Mouse (Mus musculus) heart, adult 2 months (tissue): Measurements from ENCODE around the gene Narfl. TPM values are rescaled to one million over a fixed set of nuclear protein-coding genes. Genes with fewer than 3 reads are reported as not detected.

Experiments used
- DNase-seq, 2 experiments: peaks; one replicate each; pipeline ENCODE4 v3.0.0; 2021
- H3K27ac ChIP-seq: fragments of 200-600 bp; 2 replicates; pipeline ENCODE4 v1.8.1; 2022
- H3K27me3 ChIP-seq: fragments of 200-500 bp; 2 replicates; pipeline ENCODE4 v1.6.1; 2012; ENCODE audit warnings: mild to moderate bottlenecking, low read length, inconsistent platforms, mixed read lengths; ENCODE audit not compliant: control insufficient read depth, insufficient read depth
- H3K36me3 ChIP-seq: fragments of 200-500 bp; 2 replicates; pipeline ENCODE4 v1.6.1; 2012; ENCODE audit warnings: low read length, inconsistent platforms; ENCODE audit not compliant: control insufficient read depth, insufficient read depth
- H3K4me1 ChIP-seq: fragments of 200-500 bp; 2 replicates; pipeline ENCODE4 v1.6.1; 2011; ENCODE audit warnings: low read length; ENCODE audit not compliant: control insufficient read depth, insufficient read depth
- H3K4me3 ChIP-seq: fragments of 200-600 bp; 2 replicates; pipeline ENCODE4 v1.8.1; 2022
- H3K79me2 ChIP-seq: fragments of 200-500 bp; replicated peaks from 2 replicates; pipeline ENCODE4 v1.6.1; 2012; ENCODE audit warnings: mild to moderate bottlenecking, inconsistent platforms, low read length, moderate library complexity, mixed read lengths; ENCODE audit not compliant: control insufficient read depth, insufficient read depth
- H3K9ac ChIP-seq: fragments of 200-500 bp; 2 replicates; pipeline ENCODE4 v1.6.1; 2012; ENCODE audit warnings: low read depth, mild to moderate bottlenecking, control low read depth, inconsistent platforms, low read length, mixed read lengths
- CTCF ChIP-seq: fragments of 200-600 bp; IDR thresholded peaks from 2 replicates; pipeline ENCODE4 v1.8.1; 2022; ENCODE audit warnings: antibody characterized with exemption, mild to moderate bottlenecking, moderate library complexity
- EP300 ChIP-seq: fragments of 200-500 bp; IDR thresholded peaks from 2 replicates; pipeline ENCODE4 v1.6.1; 2011; ENCODE audit warnings: low read depth, low read length, control low read depth; ENCODE audit not compliant: insufficient read depth
- POLR2A ChIP-seq: fragments of 200-500 bp; IDR thresholded peaks from 2 replicates; pipeline ENCODE4 v1.6.1; 2011; ENCODE audit warnings: mild to moderate bottlenecking, low read depth, low read length, control low read depth; ENCODE audit not compliant: insufficient read depth
- WGBS: fragments of 180-500 bp; shearing (Covaris S2); methylation state at CpG from one replicate; pipeline ENCODE4 v1.1.7; 2018; 5-methylcytosine and 5-hydroxymethylcytosine counted together
- intact Hi-C: fragments of 180-260 bp; cut with DNase I; formaldehyde crosslinking; loops from one replicate; pipeline ENCODE4 v1.15.1; 2025
- microRNA-seq, 2 experiments: library from miRNA; unstranded; fragments of <30 nt; microRNA quantifications; one replicate each; pipeline ENCODE4 v1.2.0; 2021
- polyA plus RNA-seq: library from polyadenylated mRNA; depleted of rRNA; stranded (reverse); fragments of >200 nt; gene quantifications from 2 replicates; pipeline ENCODE4 v1.2.3, GENCODE M21; 2012; rRNA removed
- total RNA-seq, 2 experiments: library from RNA; stranded (reverse); gene quantifications; 2 replicates each; pipeline ENCODE4 v1.2.3; 2021

The Narfl gene
- total and polyA plus RNA-seq, 3 experiments, result 36.4 to 45.1 (median 42.1) TPM

GRCm38 (mm10) chr17:25831451-25832281 is 58.1 kb downstream of the Narfl start:
- 28% methylated on average over 21 of the region's 21 CpGs for WGBS
- Histone ChIP-seq H3K27ac (peak overlapping the region; percentile 100), H3K4me1 (peaks cover 23% of the 10 kb centered on the region), H3K36me3 (no peaks in the 10 kb centered on the region; the same call in 1 of the 2 replicates), H3K79me2 (peaks cover 2% of the 10 kb centered on the region), H3K9ac (peak overlapping the region; percentile 85), H3K27me3 (no peaks in the 10 kb centered on the region), H3K4me3 (peak overlapping the region; percentile 85)
- intact Hi-C loops, result loop anchor here (5.0 kb wide), 1 partner anchor 36 kb away; the partner anchor contains the start of gene Mcrip2
- DNase-seq, result no peak
- TF ChIP-seq EP300 (no peak), POLR2A (0 out of 2 replicates have a peak, but pooled peaks have one; percentile 10), CTCF (no peak)

GRCm38 (mm10) chr17:25832436-25833290 is 59.1 kb downstream of the Narfl start:
- peaks cover 2% of the 10 kb centered on the region for H3K79me2 ChIP-seq
- no peaks in the 10 kb centered on the region for H3K27me3 ChIP-seq
- no peaks in the 10 kb centered on the region; the same call in 1 of the 2 replicates for H3K36me3 ChIP-seq
- peak overlapping the region; percentile 100 for H3K27ac ChIP-seq
- WGBS, result under 1% methylated on average over 77 of the region's 77 CpGs
- DNase-seq, result peak; percentile 100
- peaks cover 26% of the 10 kb centered on the region for H3K4me1 ChIP-seq
- peak overlapping the region; percentile 85 for H3K4me3 ChIP-seq
- TF ChIP-seq CTCF, result no peak
- TF ChIP-seq POLR2A, result peak; percentile 83; the same call in 1 of the 2 replicates
- TF ChIP-seq EP300, result 0 out of 2 replicates have a peak, but pooled peaks have one; percentile 8
- H3K9ac ChIP-seq, result peak overlapping the region; percentile 85
- intact Hi-C loops, result loop anchor here (5.0 kb wide), 1 partner anchor 35 kb away; the partner anchor contains the start of gene Mcrip2

Small RNA genes within 50 kb of the gene (microRNA-seq; reads per million reads assigned to microRNA genes)
- gene Gm25083 (0 reads per million in 2 experiments), gene Mir3082 (0 to 3.4 reads per million in 2 experiments), gene Mir6966 (2.2 to 3.1 reads per million in 2 experiments)

Other genes starting within 250 kb of the Narfl start
- gene Sox8, start 203.1 kb upstream of the Narfl start, total RNA-seq, result under 1 TPM; 0.30 to 0.44 TPM
- gene Sox8, start 203.1 kb upstream of the Narfl start, polyA plus RNA-seq, result 0.57 and 0.67 TPM in 2 replicates
- 10 to 100 TPM; 28.7 to 33.5 TPM for gene Lmf1, start 194.7 kb upstream of the Narfl start, total RNA-seq
- 32.7 and 41.8 TPM in 2 replicates for gene Lmf1, start 194.7 kb upstream of the Narfl start, polyA plus RNA-seq
- under 1 TPM in 1 of 2 experiments, not detected in 1; 0.81 TPM for gene Gng13, start 56.6 kb upstream of the Narfl start, total RNA-seq
- 0.27 and 0.35 TPM in 2 replicates for gene Gng13, start 56.6 kb upstream of the Narfl start, polyA plus RNA-seq
- 1 to 10 TPM; 1.3 to 1.6 TPM for gene Chtf18, start 46.4 kb upstream of the Narfl start, total RNA-seq
- 0.85 and 1.7 TPM in 2 replicates for gene Chtf18, start 46.4 kb upstream of the Narfl start, polyA plus RNA-seq
- gene Rpusd1, start 46.1 kb upstream of the Narfl start, total RNA-seq, result 1 to 10 TPM; 4.2 to 5.1 TPM
- 18.0 and 18.3 TPM in 2 replicates for gene Rpusd1, start 46.1 kb upstream of the Narfl start, polyA plus RNA-seq
- not detected for gene Mslnl, start 37.7 kb upstream of the Narfl start, total RNA-seq
- 0.10 and 0.26 TPM in 2 replicates for gene Mslnl, start 37.7 kb upstream of the Narfl start, polyA plus RNA-seq
- 10 to 100 TPM; 13.2 to 16.6 TPM for gene Msln, start 19.4 kb upstream of the Narfl start, total RNA-seq
- 24.7 and 25.6 TPM in 2 replicates for gene Msln, start 19.4 kb upstream of the Narfl start, polyA plus RNA-seq
- gene Haghl, start 11.9 kb downstream of the Narfl start, total RNA-seq, result 1 to 10 TPM; 6.4 to 7.7 TPM
- gene Haghl, start 11.9 kb downstream of the Narfl start, polyA plus RNA-seq, result 19.5 and 23.4 TPM in 2 replicates
- gene Ccdc78, start 12.8 kb downstream of the Narfl start, total RNA-seq, result not detected
- 1.1 TPM in 1 of 2 replicates, not detected in the other for gene Ccdc78, start 12.8 kb downstream of the Narfl start, polyA plus RNA-seq
- 10 to 100 TPM; 30.8 to 38.3 TPM for gene Fam173a, start 19.1 kb downstream of the Narfl start, total RNA-seq
- 49.7 and 63.6 TPM in 2 replicates for gene Fam173a, start 19.1 kb downstream of the Narfl start, polyA plus RNA-seq
- not detected for gene AC134908.4, start 21.9 kb downstream of the Narfl start, total RNA-seq
- gene AC134908.4, start 21.9 kb downstream of the Narfl start, polyA plus RNA-seq, result not detected in 2 replicates
- 10 to 100 TPM; 49.0 to 54.6 TPM for gene Metrn, start 23.4 kb downstream of the Narfl start, total RNA-seq
- gene Metrn, start 23.4 kb downstream of the Narfl start, polyA plus RNA-seq, result 43.3 and 47.9 TPM in 2 replicates
- gene Fbxl16, start 35.3 kb downstream of the Narfl start, total RNA-seq, result 1 to 10 TPM; 1.1 to 1.4 TPM
- gene Fbxl16, start 35.3 kb downstream of the Narfl start, polyA plus RNA-seq, result 2.3 and 3.2 TPM in 2 replicates
- 10 to 100 TPM; 11.0 to 11.1 TPM for gene Wdr24, start 49.9 kb downstream of the Narfl start, total RNA-seq
- 20.4 and 22.9 TPM in 2 replicates for gene Wdr24, start 49.9 kb downstream of the Narfl start, polyA plus RNA-seq
- 10 to 100 TPM; 32.7 to 36.9 TPM for gene Jmjd8, start 55.1 kb downstream of the Narfl start, total RNA-seq
- 47.2 and 48.9 TPM in 2 replicates for gene Jmjd8, start 55.1 kb downstream of the Narfl start, polyA plus RNA-seq
- 100 to 1,000 TPM; 105 to 129 TPM for gene Stub1, start 59.6 kb downstream of the Narfl start, total RNA-seq
- 147 and 174 TPM in 2 replicates for gene Stub1, start 59.6 kb downstream of the Narfl start, polyA plus RNA-seq
- under 1 TPM; 0.55 to 0.82 TPM for gene Rhbdl1, start 63.5 kb downstream of the Narfl start, total RNA-seq
- gene Rhbdl1, start 63.5 kb downstream of the Narfl start, polyA plus RNA-seq, result 3.8 and 4.9 TPM in 2 replicates
- 1 to 10 TPM; 2.4 to 2.9 TPM for gene Gm20683, start 68.0 kb downstream of the Narfl start, total RNA-seq
- gene Gm20683, start 68.0 kb downstream of the Narfl start, polyA plus RNA-seq, result 13.9 and 21.6 TPM in 2 replicates
- 100 to 1,000 TPM; 120 to 139 TPM for gene Rhot2, start 71.1 kb downstream of the Narfl start, total RNA-seq
- 209 and 257 TPM in 2 replicates for gene Rhot2, start 71.1 kb downstream of the Narfl start, polyA plus RNA-seq
- 1 to 10 TPM; 1.2 to 1.3 TPM for gene Wdr90, start 87.7 kb downstream of the Narfl start, total RNA-seq
- gene Wdr90, start 87.7 kb downstream of the Narfl start, polyA plus RNA-seq, result 8.0 and 8.5 TPM in 2 replicates
- 100 to 1,000 TPM; 234 to 288 TPM for gene Mcrip2, start 95.0 kb downstream of the Narfl start, total RNA-seq
- 189 and 254 TPM in 2 replicates for gene Mcrip2, start 95.0 kb downstream of the Narfl start, polyA plus RNA-seq
- 10 to 100 TPM; 12.7 TPM for gene Mettl26, start 101.3 kb downstream of the Narfl start, total RNA-seq
- gene Mettl26, start 101.3 kb downstream of the Narfl start, polyA plus RNA-seq, result 24.8 and 30.5 TPM in 2 replicates
- under 1 TPM; 0.50 to 0.82 TPM for gene Wfikkn1, start 107.1 kb downstream of the Narfl start, total RNA-seq
- 0.29 and 0.44 TPM in 2 replicates for gene Wfikkn1, start 107.1 kb downstream of the Narfl start, polyA plus RNA-seq
- gene Rab40c, start 146.0 kb downstream of the Narfl start, total RNA-seq, result 10 to 100 TPM; 15.2 to 17.6 TPM
- gene Rab40c, start 146.0 kb downstream of the Narfl start, polyA plus RNA-seq, result 20.5 and 33.8 TPM in 2 replicates
- 10 to 100 TPM; 40.8 to 48.7 TPM for gene Pigq, start 171.2 kb downstream of the Narfl start, total RNA-seq
- gene Pigq, start 171.2 kb downstream of the Narfl start, polyA plus RNA-seq, result 74.7 and 115 TPM in 2 replicates
- gene Nhlrc4, start 171.2 kb downstream of the Narfl start, total RNA-seq, result under 1 TPM; 0.10 to 0.30 TPM
- 0.15 and 2.8 TPM in 2 replicates for gene Nhlrc4, start 171.2 kb downstream of the Narfl start, polyA plus RNA-seq
- under 1 TPM; 0.27 to 0.37 TPM for gene A930017K11Rik, start 178.8 kb downstream of the Narfl start, total RNA-seq
- gene A930017K11Rik, start 178.8 kb downstream of the Narfl start, polyA plus RNA-seq, result 0.44 and 0.61 TPM in 2 replicates
- 1 to 10 TPM; 6.1 to 7.4 TPM for gene Capn15, start 212.0 kb downstream of the Narfl start, total RNA-seq
- gene Capn15, start 212.0 kb downstream of the Narfl start, polyA plus RNA-seq, result 15.1 and 15.5 TPM in 2 replicates